Mouse (Mus musculus) ES-E14 (cell line): Measurements from ENCODE around the gene Polr1d.

Experiments
- CHD2 ChIP-seq: IDR thresholded peaks from 2 replicates; pipeline ENCODE4 v1.6.1; 2014; ENCODE audit warnings: mild to moderate bottlenecking, low read depth, low read length, inconsistent platforms
- HCFC1 ChIP-seq: IDR thresholded peaks from 2 replicates; pipeline ENCODE4 v1.6.1; 2012; ENCODE audit warnings: low read length, inconsistent platforms, borderline replicate concordance; ENCODE audit not compliant: insufficient read depth
- MAFK ChIP-seq: IDR thresholded peaks from 2 replicates; pipeline ENCODE4 v1.6.1; 2014; ENCODE audit warnings: mild to moderate bottlenecking, low read depth, low read length, inconsistent platforms; ENCODE audit not compliant: insufficient read depth
- ZC3H11A ChIP-seq: IDR thresholded peaks from 2 replicates; pipeline ENCODE4 v1.6.1; 2012; ENCODE audit warnings: low read depth, mild to moderate bottlenecking, inconsistent platforms, low read length, borderline replicate concordance

DNA sequence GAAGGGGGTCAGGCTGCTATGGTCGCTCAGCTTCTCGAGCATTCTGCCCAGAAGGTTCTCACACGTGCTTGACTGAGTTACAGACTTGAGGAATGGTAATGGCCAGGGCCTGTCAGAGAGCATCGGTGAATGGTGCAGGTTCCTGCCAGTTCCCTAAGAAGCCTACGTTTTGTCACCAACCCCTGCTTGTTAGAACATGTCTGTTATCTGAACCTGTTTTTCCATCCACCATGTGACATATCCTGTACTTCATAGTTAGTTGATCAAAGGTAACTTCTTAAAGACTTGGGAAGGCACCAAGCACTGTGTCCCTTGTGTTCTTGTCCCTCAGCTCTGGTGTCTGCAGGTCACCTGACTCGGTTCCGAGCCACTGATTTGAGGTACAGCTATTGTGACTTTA, 21.8 kb downstream of the Polr1d start:
- TF ChIP-seq HCFC1: no peak
- TF ChIP-seq CHD2: no peak
- no peak for TF ChIP-seq MAFK
- TF ChIP-seq ZC3H11A: no peak
